Mouse (Mus musculus) E14TG2a.4 (cell line): ENCODE results near the gene Lzts2.

Experiments used
- H3K27me3 ChIP-seq: 2 replicates; pipeline ENCODE4 v1.6.1; 2014; ENCODE audit warnings: low read length, control low read depth; ENCODE audit not compliant: insufficient read depth
- H3K36me3 ChIP-seq: 2 replicates; pipeline ENCODE4 v1.6.1; 2014; ENCODE audit warnings: low read length, control low read depth; ENCODE audit not compliant: insufficient read depth
- H3K4me1 ChIP-seq: replicated peaks from 2 replicates; pipeline ENCODE4 v1.6.1; 2014; ENCODE audit warnings: low read depth, low read length, control low read depth
- H3K4me3 ChIP-seq: replicated peaks from 2 replicates; pipeline ENCODE4 v1.5.1; 2014; ENCODE audit warnings: mild to moderate bottlenecking, low read length
- H3K9me3 ChIP-seq: 2 replicates; pipeline ENCODE4 v1.6.1; 2014; ENCODE audit warnings: low read length, control low read depth
- CTCF ChIP-seq: conservative IDR thresholded peaks from 2 replicates; pipeline ENCODE4 v1.5.1; 2014; ENCODE audit warnings: low read length
- NANOG ChIP-seq: IDR thresholded peaks from 2 replicates; pipeline ENCODE4 v1.6.1; 2014; ENCODE audit warnings: borderline replicate concordance, low read length, mixed read lengths
- POU5F1 ChIP-seq: IDR thresholded peaks from 2 replicates; pipeline ENCODE4 v1.6.1; 2014; ENCODE audit warnings: low read length, borderline replicate concordance

Lzts2 gene

GRCm38 (mm10) chr19:45005957-45006712 is 8.1 kb upstream of the Lzts2 start, which contains the start of gene Mrpl43:
Gene Mrpl43 (minus strand): TSS chr19:45006442.
- TF ChIP-seq NANOG (no peak), POU5F1 (no peak), CTCF (no peak)
- no peaks in the 10 kb centered on the region for H3K27me3 ChIP-seq
- peaks cover 80% of the 10 kb centered on the region for H3K36me3 ChIP-seq
- H3K4me3 ChIP-seq, result peak within 1 kb of the TSS; percentile 99
- H3K9me3 ChIP-seq, result no peaks in the 10 kb centered on the region
- peaks cover 82% of the 10 kb centered on the region for H3K4me1 ChIP-seq

GRCm38 (mm10) chr19:45007021-45007420 is 7.2 kb upstream of the Lzts2 start:
- Histone ChIP-seq H3K4me3 (peak overlapping the region; percentile 99), H3K36me3 (peaks cover 82% of the 10 kb centered on the region), H3K4me1 (peaks cover 83% of the 10 kb centered on the region), H3K27me3 (no peaks in the 10 kb centered on the region), H3K9me3 (no peaks in the 10 kb centered on the region)
- no peak for TF ChIP-seq CTCF
- no peak for TF ChIP-seq NANOG
- TF ChIP-seq POU5F1, result no peak

- H3K27me3 ChIP-seq, result no peaks in the 10 kb centered on the region
- peaks cover 82% of the 10 kb centered on the region for H3K36me3 ChIP-seq
- H3K4me1 ChIP-seq, result peaks cover 83% of the 10 kb centered on the region
- H3K9me3 ChIP-seq, result no peaks in the 10 kb centered on the region
- H3K4me3 ChIP-seq, result peak overlapping the region; percentile 99
- TF ChIP-seq POU5F1 (no peak), CTCF (no peak), NANOG (no peak)
Observed at GRCm38 (mm10) chr19:45007425-45008191, 6.6 kb upstream of the Lzts2 start.

GRCm38 (mm10) chr19:45010646-45011045 is 3.6 kb upstream of the Lzts2 start:
- H3K36me3 ChIP-seq, result peaks cover 65% of the 10 kb centered on the region
- no peak for TF ChIP-seq POU5F1
- TF ChIP-seq NANOG, result no peak
- TF ChIP-seq CTCF, result no peak
- peaks cover 82% of the 10 kb centered on the region for H3K4me1 ChIP-seq
- no peaks in the 10 kb centered on the region for H3K9me3 ChIP-seq
- no peaks in the 10 kb centered on the region for H3K27me3 ChIP-seq
- no peak overlapping the region for H3K4me3 ChIP-seq

GRCm38 (mm10) chr19:45012219-45012618 is 2.0 kb upstream of the Lzts2 start:
- Histone ChIP-seq H3K4me3 (no peak overlapping the region), H3K4me1 (peaks cover 90% of the 10 kb centered on the region), H3K9me3 (no peaks in the 10 kb centered on the region), H3K27me3 (no peaks in the 10 kb centered on the region; the same call in 1 of the 2 replicates), H3K36me3 (peaks cover 62% of the 10 kb centered on the region)
- TF ChIP-seq NANOG (no peak), CTCF (no peak), POU5F1 (no peak)

- peaks cover 58% of the 10 kb centered on the region for H3K36me3 ChIP-seq
- peaks cover 85% of the 10 kb centered on the region for H3K4me1 ChIP-seq
- H3K27me3 ChIP-seq, result no peaks in the 10 kb centered on the region; the same call in 1 of the 2 replicates
- no peak overlapping the region for H3K4me3 ChIP-seq
- TF ChIP-seq CTCF, result peak; percentile 45
- no peak for TF ChIP-seq POU5F1
- no peaks in the 10 kb centered on the region for H3K9me3 ChIP-seq
Observed at GRCm38 (mm10) chr19:45012636-45013035, 1.6 kb upstream of the Lzts2 start.

GRCm38 (mm10) chr19:45013581-45014225 is 511 bp upstream of the Lzts2 start:
- H3K4me1 ChIP-seq, result peaks cover 80% of the 10 kb centered on the region
- no peak for TF ChIP-seq NANOG
- no peak for TF ChIP-seq CTCF
- TF ChIP-seq POU5F1, result no peak
- peak overlapping the region; percentile 80 for H3K4me3 ChIP-seq
- H3K9me3 ChIP-seq, result no peaks in the 10 kb centered on the region
- H3K27me3 ChIP-seq, result peaks cover 5% of the 10 kb centered on the region
- H3K36me3 ChIP-seq, result peaks cover 48% of the 10 kb centered on the region

- H3K4me3 ChIP-seq, result peak overlapping the region; percentile 80
- peaks cover 36% of the 10 kb centered on the region for H3K36me3 ChIP-seq
- H3K4me1 ChIP-seq, result peaks cover 81% of the 10 kb centered on the region
- TF ChIP-seq NANOG (no peak), POU5F1 (no peak), CTCF (no peak)
- no peaks in the 10 kb centered on the region for H3K9me3 ChIP-seq
- H3K27me3 ChIP-seq, result peaks cover 10% of the 10 kb centered on the region
Observed at GRCm38 (mm10) chr19:45014981-45015402, 778 bp downstream of the Lzts2 start.
